Mouse (Mus musculus): ENCODE data around the gene Cisd1. TPM values are rescaled to one million over a fixed set of nuclear protein-coding genes. Genes with fewer than 3 reads are reported as not detected.

Gene Cisd1
- total and polyA plus RNA-seq, 2 experiments from 2014 or later, result 170 to 403 TPM

- Histone ChIP-seq H3K4me2 (ENCODE audit: low read depth, low read length) (no peak overlapping the region), H3K9me3 (replicated peaks; ENCODE audit: control insufficient read depth, low read length) (no peaks in the 10 kb centered on the region), H3K36me3 (replicated peaks; ENCODE audit: control insufficient read depth, insufficient read depth, low read length) (peaks cover 18% of the 10 kb centered on the region), H3K4me3 (ENCODE audit: low read depth, low read length) (no peak overlapping the region), H3K4me1 (ENCODE audit: control insufficient read depth, insufficient read depth) (peaks cover 25% of the 10 kb centered on the region), H3K27me3 (ENCODE audit: control insufficient read depth, insufficient read depth, low read length) (no peaks in the 10 kb centered on the region), H3K27ac (ENCODE audit: low read depth) (no peak overlapping the region), H3K9ac (replicated peaks; ENCODE audit: low read depth, low read length) (no peak overlapping the region)
- no peak for DNase-seq (ENCODE audit: low spot score)
- TF ChIP-seq EP300 (IDR thresholded peaks at IDR 0.05; ENCODE audit: low read depth) (no peak), CTCF (IDR thresholded peaks at IDR 0.05; ENCODE audit: low read depth) (no peak)
- 50% methylated on average over 4 of the region's 4 CpGs for WGBS
- ATAC-seq (ENCODE audit: insufficient read depth, low read depth), result no peak
Observed at GRCm38 (mm10) chr10:71339463-71339862, 5.3 kb downstream of the Cisd1 start.

DNA sequence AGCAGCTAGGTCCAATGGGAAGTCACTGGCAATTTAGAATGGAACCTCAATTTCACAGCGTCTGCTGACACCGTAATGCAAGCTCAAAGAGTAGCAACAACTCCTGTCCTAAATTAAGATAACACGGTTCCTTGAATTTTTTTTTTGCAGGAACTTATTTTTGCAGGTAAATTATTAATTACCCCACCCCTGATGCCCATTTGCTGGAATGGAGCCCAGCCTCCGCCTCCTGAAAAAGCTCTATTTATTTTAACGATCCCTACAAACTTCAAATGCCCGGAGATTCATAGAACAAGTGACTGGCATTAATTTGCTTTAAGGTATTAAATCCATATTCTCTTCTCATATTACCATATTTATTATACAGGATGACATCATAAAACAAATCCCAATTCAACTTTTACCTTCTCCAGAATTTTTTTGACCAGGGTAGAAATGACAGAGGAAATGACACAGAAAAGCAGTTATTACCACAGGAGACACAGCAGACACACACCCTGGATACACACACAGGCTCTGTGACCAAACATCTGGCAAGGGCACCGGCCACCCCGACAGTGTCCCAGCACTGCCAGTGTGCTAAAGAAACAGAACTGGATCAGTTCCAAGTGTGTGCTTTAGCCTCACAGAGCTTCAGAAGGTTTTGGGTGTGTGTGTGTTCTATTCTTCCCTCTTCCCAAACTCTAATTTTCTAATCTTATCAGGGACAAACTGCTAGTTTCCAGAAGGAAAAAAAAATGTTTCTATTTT lies 6.4 kb downstream of the Cisd1 start:
- no peak overlapping the region for H3K9ac ChIP-seq (replicated peaks; ENCODE audit: low read depth, low read length)
- TF ChIP-seq EP300 (IDR thresholded peaks at IDR 0.05; ENCODE audit: low read depth) (no peak), CTCF (IDR thresholded peaks at IDR 0.05; ENCODE audit: low read depth) (no peak)
- ATAC-seq (ENCODE audit: insufficient read depth, low read depth) (no peak), DNase-seq (ENCODE audit: low spot score) (no peak)
- H3K27me3 ChIP-seq (ENCODE audit: control insufficient read depth, insufficient read depth, low read length), result no peaks in the 10 kb centered on the region
- no peak overlapping the region for H3K4me2 ChIP-seq (ENCODE audit: low read depth, low read length)
- H3K4me3 ChIP-seq (ENCODE audit: low read depth, low read length), result no peak overlapping the region
- peaks cover 29% of the 10 kb centered on the region for H3K36me3 ChIP-seq (replicated peaks; ENCODE audit: control insufficient read depth, insufficient read depth, low read length)
- H3K4me1 ChIP-seq (ENCODE audit: control insufficient read depth, insufficient read depth), result peaks cover 14% of the 10 kb centered on the region; the same call in 1 of the 2 replicates
- H3K27ac ChIP-seq (ENCODE audit: low read depth), result no peak overlapping the region
- WGBS, result 64% methylated on average over 8 of the region's 8 CpGs
- no peaks in the 10 kb centered on the region for H3K9me3 ChIP-seq (replicated peaks; ENCODE audit: control insufficient read depth, low read length)

DNA sequence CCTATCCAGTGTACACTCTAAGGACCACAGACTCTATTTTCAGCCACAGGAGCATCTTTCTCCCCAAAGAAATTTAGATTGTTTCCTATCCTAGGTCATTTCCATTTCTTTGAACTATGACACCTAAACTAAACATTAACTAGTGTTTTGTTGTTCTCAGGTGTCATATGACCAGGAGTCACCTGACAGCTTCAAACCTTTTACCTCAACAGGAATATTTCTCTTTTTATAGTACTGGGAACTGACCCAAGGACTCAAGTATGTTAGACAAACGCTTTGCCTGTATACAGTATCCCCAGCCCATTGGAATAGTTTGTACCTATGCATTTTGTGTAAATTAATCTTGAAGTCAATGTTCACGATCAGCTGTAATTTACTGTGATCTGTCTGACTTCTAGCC lies 7.0 kb downstream of the Cisd1 start:
- Histone ChIP-seq H3K9me3 (replicated peaks; ENCODE audit: control insufficient read depth, low read length) (no peaks in the 10 kb centered on the region), H3K27ac (ENCODE audit: low read depth) (no peak overlapping the region), H3K4me2 (ENCODE audit: low read depth, low read length) (no peak overlapping the region), H3K4me3 (ENCODE audit: low read depth, low read length) (no peak overlapping the region), H3K27me3 (ENCODE audit: control insufficient read depth, insufficient read depth, low read length) (no peaks in the 10 kb centered on the region), H3K9ac (replicated peaks; ENCODE audit: low read depth, low read length) (no peak overlapping the region), H3K4me1 (ENCODE audit: control insufficient read depth, insufficient read depth) (peaks cover 13% of the 10 kb centered on the region; the same call in 1 of the 2 replicates), H3K36me3 (replicated peaks; ENCODE audit: control insufficient read depth, insufficient read depth, low read length) (peaks cover 35% of the 10 kb centered on the region)
- no peak for TF ChIP-seq CTCF (IDR thresholded peaks at IDR 0.05; ENCODE audit: low read depth)
- TF ChIP-seq EP300 (IDR thresholded peaks at IDR 0.05; ENCODE audit: low read depth), result no peak
- WGBS, result 76% methylated on average over 2 of the region's 2 CpGs
- no peak for ATAC-seq (ENCODE audit: insufficient read depth, low read depth)
- DNase-seq (ENCODE audit: low spot score), result no peak

DNA sequence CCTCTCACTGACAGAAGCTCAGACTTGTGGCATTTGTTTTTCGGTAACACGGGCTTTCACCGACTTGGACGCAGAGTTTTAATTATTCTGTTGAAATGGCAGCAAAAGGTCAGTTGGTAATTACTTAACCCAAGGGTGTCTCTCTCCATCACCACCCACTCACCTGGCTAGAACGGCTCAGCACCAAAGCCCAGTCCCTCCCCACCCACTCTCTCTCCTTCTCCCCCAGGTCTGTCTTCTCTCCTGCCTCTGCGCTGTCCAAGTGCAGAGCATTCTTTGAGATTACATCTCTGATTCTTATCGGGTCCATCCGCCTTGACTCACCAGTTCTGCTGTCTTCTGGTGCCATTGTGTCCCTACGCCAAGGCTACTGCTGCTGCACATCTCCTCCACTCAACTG lies 11.9 kb downstream of the Cisd1 start:
- TF ChIP-seq CTCF (IDR thresholded peaks at IDR 0.05; ENCODE audit: low read depth), result no peak
- TF ChIP-seq EP300 (IDR thresholded peaks at IDR 0.05; ENCODE audit: low read depth), result no peak
- 0 out of 2 replicates have a peak, but pooled peaks cover 4% of the 10 kb centered on the region for H3K4me1 ChIP-seq (ENCODE audit: control insufficient read depth, insufficient read depth)
- WGBS, result 93% methylated on average over 9 of the region's 9 CpGs

DNA sequence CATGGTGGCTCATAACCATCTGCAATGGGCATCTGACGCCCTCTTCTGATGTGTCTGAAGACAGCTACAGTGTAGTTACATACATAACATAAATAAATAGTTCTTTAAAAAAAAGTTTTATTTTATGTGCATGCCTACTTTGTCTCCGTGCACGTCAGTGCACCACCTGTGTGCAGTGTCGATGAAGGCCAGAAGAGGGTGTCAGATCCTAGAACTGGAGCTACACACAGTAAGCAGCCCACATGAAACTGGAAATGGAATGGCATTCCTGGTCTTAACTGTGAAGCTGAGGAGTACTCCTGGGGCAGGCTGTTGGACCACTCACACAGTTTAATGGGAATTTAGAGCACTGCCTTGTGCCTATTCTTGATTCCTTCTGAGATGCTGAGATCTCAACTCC lies 12.4 kb downstream of the Cisd1 start:
- Histone ChIP-seq H3K4me3 (ENCODE audit: low read depth, low read length) (no peak overlapping the region), H3K36me3 (replicated peaks; ENCODE audit: control insufficient read depth, insufficient read depth, low read length) (peaks cover 70% of the 10 kb centered on the region), H3K9me3 (replicated peaks; ENCODE audit: control insufficient read depth, low read length) (no peaks in the 10 kb centered on the region), H3K9ac (replicated peaks; ENCODE audit: low read depth, low read length) (no peak overlapping the region), H3K27me3 (ENCODE audit: control insufficient read depth, insufficient read depth, low read length) (no peaks in the 10 kb centered on the region), H3K4me1 (ENCODE audit: control insufficient read depth, insufficient read depth) (no peaks in the 10 kb centered on the region), H3K4me2 (ENCODE audit: low read depth, low read length) (no peak overlapping the region), H3K27ac (ENCODE audit: low read depth) (no peak overlapping the region)
- WGBS, result 92% methylated on average over 4 of the region's 4 CpGs
- ATAC-seq (ENCODE audit: insufficient read depth, low read depth) (no peak), DNase-seq (ENCODE audit: low spot score) (no peak)
- TF ChIP-seq CTCF (IDR thresholded peaks at IDR 0.05; ENCODE audit: low read depth) (peak; percentile 11; the same call in 1 of the 2 replicates), EP300 (IDR thresholded peaks at IDR 0.05; ENCODE audit: low read depth) (no peak)

More for the DNA sequence above, 11.9 kb downstream of the Cisd1 start:
- DNase-seq (ENCODE audit: low spot score), result no peak
- Histone ChIP-seq H3K4me2 (ENCODE audit: low read depth, low read length) (no peak overlapping the region), H3K9me3 (replicated peaks; ENCODE audit: control insufficient read depth, low read length) (no peaks in the 10 kb centered on the region), H3K27me3 (ENCODE audit: control insufficient read depth, insufficient read depth, low read length) (no peaks in the 10 kb centered on the region), H3K27ac (ENCODE audit: low read depth) (no peak overlapping the region), H3K36me3 (replicated peaks; ENCODE audit: control insufficient read depth, insufficient read depth, low read length) (peaks cover 70% of the 10 kb centered on the region), H3K9ac (replicated peaks; ENCODE audit: low read depth, low read length) (no peak overlapping the region), H3K4me3 (ENCODE audit: low read depth, low read length) (no peak overlapping the region)
- ATAC-seq (ENCODE audit: insufficient read depth, low read depth), result no peak

DNA sequence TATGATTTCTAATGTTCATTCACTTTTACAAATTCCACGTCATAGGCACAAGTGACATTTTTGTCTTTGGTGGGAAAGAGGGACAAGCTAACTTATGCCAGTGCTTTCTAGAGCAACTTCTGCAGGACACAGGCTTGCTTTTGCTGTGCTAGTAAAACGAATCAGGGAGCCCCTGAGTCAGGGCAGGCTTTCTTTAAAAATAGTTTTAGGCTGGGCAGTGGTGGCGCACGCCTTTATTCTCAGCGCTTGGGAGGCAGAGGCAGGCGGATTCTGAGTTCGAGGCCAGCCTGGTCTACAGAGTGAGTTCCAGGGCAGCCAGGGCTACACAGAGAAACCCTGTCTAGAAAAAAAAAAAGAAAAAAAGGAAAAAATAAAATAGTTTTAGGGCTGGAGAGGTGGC lies 12.8 kb downstream of the Cisd1 start:
- H3K27me3 ChIP-seq (ENCODE audit: control insufficient read depth, insufficient read depth, low read length), result no peaks in the 10 kb centered on the region
- H3K9ac ChIP-seq (replicated peaks; ENCODE audit: low read depth, low read length), result no peak overlapping the region
- TF ChIP-seq CTCF (IDR thresholded peaks at IDR 0.05; ENCODE audit: low read depth) (no peak), EP300 (IDR thresholded peaks at IDR 0.05; ENCODE audit: low read depth) (no peak)
- H3K4me2 ChIP-seq (ENCODE audit: low read depth, low read length), result no peak overlapping the region
- no peaks in the 10 kb centered on the region for H3K4me1 ChIP-seq (ENCODE audit: control insufficient read depth, insufficient read depth)
- H3K4me3 ChIP-seq (ENCODE audit: low read depth, low read length), result no peak overlapping the region
- ATAC-seq (ENCODE audit: insufficient read depth, low read depth) (no peak), DNase-seq (ENCODE audit: low spot score) (no peak)
- H3K27ac ChIP-seq (ENCODE audit: low read depth), result no peak overlapping the region
- no peaks in the 10 kb centered on the region for H3K9me3 ChIP-seq (replicated peaks; ENCODE audit: control insufficient read depth, low read length)
- 87% methylated on average over 7 of the region's 7 CpGs for WGBS
- peaks cover 70% of the 10 kb centered on the region for H3K36me3 ChIP-seq (replicated peaks; ENCODE audit: control insufficient read depth, insufficient read depth, low read length)
